Mouse (Mus musculus): Measurements from ENCODE around the gene Trex2.
A peak's percentile ranks its signal among the peaks of the same experiment; 100 is the strongest.

Trex2 gene

DNA sequence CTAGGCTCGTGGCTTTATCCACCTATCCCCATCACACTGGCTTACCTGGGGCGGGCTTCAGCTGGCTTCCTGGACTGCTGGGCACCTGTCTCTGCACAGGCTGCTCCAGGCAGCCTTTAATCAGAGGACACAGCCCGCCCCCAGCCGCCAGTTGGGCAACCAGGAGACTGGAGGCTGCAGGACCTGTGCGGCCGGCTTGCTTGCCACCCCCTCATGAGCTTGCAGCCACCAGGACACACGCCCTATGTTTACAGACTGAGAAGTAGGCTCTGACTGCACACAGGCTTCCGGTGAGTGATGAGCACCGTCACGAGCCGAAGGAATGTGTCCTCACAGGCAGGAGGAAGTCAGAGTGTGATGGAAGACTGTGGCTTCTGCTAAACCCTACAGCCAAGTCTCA, at the start of gene Trex2:
Gene Trex2 (minus strand): TSS at position 93 of the 400 bp plus-strand sequence.
- no peak for DNase-seq

DNA sequence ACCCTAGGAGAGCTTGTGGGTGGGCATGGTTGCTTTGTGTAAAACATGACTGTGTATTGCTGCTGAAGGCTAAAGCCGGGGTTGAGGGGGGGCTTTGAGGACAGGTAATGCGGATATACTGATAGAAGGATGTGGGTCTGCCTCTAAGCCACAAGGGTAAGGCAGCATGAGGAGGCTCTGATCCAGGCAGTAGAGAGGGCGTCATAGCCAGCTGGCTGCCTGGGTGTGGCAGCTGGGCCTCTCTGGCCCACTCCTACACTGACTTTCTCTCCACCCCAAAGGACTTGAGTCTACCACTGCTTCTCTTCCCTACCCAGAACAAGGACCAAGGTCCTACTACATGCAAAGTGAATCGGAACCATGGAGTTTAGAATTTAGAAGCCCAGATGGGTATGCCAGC, 49.7 kb upstream of the Trex2 start:
- DNase-seq, result no peak

DNA sequence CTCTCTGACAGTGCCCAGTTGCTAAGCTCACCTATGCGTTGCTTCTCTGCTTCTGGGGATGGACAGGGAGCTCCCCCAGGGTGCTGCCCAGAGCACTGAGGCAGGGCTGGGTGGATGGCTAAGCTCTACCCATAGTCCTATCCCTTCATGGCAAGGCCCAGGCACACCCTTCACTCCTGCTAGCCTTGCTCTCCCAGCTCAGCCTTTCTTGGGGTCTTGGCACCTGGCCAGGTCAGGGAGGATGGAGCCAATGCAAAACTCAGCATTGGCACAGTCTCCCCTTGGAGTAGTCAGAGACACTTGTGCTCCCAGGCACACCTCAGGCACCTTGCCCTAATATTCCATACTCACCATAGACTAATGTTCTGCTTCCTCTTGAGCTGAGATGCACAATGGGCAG, 48.9 kb upstream of the Trex2 start:
- no peak for DNase-seq

DNA sequence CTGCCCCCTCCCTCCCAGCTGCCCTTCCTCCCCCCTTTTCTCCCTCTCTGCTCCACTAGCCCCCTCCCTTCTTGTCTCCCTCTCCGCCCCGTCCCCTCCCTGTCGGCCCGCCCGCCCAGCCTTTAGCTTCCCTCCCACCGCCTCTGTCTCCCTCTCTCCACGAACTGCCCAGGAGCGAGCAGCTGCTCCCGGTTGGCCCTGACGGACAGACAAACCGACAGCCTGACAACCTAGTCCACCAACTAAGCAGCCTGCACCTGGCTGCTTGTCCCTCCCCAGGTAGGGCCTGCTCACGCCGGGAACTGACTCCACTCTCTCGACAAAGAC, 48.3 kb upstream of the Trex2 start, which contains the start of gene Bgn:
Gene Bgn (plus strand): TSS at position 119 of the 327 bp plus-strand sequence.
- DNase-seq, result no peak

DNA sequence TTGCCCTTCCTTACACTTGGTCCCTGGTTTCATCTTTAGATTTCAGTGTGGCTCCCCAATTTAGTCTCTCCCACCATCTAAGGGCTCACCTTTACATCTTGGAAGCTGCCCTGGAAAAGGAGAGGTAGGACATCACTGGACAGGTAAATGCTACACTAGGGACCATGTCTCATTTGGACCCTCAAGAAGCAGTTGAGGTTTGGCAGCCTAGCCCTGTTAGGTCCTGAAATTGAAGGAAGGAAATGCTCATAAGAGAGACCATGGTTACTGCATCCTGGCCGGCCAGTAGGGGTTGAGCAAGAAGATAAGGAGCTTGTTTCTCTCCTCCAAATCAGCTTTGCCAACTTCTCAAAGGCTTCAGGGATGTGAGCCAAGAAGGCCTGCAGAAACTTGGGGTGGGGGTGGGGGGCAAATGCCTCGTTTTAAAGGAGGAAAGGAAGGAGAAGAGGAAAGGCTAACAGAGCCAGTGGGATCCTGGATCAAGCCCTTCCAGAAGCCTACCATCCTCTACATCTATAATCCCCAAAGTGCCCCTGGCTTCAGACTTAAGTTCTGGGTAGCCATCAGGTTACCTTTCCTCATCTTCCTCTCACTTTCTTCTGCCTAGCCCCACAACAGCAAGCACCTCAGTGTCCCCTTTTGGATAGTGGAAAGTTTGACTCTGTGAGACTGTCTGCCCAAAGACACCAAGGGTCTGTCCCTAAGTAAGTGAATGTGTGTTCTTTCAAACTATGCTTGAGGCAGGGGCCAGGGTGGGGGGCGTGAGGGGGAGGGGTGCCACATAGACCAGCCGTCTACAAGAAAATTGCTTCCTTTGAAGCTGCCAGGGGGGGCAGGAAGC, 47.7 kb upstream of the Trex2 start:
- DNase-seq, result no peak

DNA sequence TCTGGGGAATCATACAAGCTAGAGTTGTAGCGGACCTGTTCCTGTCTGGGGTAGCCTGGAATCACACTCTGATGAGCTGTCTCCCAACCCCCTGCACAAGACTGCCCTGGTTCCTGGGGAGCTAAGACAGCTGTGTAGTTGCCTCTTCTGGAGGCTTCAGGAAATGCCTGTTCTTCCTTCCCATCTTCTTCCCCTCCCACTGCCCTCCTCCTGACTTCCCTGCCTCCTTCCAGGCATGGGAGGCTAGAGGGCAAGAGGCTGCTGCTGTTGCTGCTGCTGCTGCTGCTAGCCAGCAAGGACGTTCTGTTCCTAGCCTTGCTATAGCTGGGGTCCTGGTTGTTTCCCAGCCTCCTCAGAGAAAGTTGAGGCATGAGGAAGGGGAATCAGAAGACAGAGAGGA, 45.2 kb upstream of the Trex2 start:
- no peak for DNase-seq

DNA sequence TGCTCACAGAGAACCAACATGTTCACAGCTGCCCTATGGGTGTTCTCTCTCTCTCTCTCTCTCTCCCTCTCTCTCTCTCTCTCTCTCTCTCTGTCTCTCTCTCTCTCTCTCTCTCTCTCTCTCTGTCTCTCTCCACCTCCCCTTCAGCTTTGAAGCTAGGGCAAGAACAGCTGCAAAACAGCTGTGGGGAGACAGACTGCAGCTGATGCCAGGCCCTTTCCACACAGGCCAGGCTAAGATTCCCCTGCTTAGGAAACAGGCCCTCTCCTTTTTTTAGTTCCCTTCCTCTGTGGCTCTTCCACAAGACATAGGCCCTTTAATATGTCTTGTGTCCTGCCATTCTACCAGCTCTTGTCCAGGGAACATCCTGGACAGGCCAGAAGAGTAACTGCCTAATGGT, 44.5 kb upstream of the Trex2 start:
- no peak for DNase-seq

DNA sequence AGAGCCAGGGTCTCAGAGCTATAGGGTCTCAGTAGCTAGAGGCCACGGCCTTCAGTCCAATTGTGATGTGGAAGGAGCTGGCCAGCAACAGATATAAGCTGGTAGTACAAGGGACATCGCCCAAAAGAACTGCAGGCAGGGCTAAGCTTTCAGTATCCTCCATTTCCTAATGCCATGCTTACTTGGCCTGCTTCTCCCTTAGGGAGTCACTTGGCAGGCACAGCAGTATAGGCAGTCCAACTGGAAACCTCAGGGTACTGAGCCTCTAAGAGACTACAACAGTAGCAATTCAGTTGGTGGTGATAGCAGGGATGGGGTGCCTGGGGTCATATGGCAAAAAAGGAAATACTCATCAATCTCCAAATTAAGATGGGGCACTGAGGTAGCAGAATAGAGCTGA, 42.4 kb upstream of the Trex2 start:
- DNase-seq, result no peak

DNA sequence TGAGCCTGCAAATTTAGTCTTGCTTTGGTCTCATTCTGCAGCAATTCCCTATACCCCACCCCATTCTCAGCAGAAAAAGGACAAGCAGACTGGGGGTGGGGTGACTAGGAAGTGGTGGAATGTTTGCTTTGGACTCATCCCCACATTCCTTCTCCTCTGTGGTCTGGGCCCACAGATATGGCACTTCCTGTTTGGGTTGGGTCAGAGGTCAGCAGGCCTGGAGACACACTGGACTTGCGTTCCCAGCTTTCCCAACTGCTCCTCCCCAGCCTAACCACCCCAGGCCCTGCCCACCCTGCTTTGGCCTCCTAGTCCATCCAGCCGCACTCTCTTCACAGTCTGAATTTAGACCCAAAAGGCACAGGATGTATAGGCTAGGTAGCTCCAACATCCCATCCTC, 41.5 kb upstream of the Trex2 start:
- no peak for DNase-seq

DNA sequence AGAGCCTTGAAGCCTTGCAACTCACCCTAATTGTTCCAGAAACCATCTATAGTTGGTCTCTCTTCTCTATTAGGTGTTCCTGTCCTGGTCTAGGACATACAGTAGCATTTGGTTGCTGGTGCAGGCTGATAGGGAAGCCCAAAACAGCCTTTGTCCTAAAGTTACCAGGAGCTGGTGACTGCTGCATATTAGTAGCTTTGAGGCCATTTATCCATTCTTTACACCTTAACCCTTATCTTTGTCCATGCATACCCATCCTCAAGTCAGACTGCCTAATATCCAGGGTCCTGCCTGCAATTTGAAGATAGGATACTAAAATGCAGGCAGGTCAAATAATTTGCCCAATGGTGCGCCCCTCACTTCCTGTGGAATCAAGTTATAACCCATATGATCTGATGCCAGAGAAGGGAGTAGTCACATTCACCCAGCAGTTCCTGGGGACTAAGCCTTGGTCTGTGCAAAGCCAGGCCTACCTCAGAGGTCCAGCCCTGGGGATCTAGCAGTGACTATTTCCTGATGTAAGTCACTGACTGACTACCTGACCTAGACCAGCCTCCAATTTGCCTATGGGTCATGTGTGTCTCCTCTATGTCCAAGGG, 40.6 kb upstream of the Trex2 start:
- no peak for DNase-seq

DNA sequence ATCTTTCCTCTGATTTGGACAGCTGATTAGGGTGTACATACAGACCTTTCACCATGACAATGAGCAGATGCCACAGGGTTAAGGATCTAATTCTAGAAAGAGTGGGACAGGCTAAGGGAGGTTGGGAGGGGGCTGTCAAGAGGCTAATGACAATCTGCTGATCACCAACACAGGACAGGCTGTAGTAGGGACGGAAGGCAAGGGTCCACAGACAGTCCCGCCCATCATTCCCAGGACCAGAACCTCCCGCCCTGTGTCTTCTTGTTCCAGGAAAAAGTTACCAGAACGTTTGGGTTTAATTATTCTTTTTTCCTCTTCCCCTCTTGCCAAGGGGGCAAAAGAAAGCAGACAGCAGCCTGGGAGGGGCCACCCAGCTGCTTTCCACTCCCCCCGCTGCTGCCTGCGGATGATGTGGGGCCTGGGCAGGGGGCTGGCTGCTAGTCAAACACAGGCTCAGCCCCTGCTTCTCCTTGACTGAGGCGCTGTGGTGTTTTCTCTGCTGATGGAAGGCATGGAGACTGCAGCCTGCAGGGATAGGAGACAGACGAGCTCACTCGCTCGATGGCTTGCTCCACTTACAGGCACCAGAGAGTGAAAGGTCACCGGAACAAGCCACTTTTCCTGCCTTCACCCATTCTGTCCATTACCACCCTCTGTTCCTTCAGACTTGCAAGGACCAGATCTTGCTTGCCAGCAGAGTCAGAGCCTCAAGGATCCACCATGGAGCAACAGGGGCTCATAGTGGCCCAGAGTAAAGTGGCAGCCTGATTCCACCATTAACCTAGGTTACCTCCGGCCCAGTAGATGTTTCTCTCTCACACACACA, 39.4 kb upstream of the Trex2 start:
- DNase-seq, result no peak

DNA sequence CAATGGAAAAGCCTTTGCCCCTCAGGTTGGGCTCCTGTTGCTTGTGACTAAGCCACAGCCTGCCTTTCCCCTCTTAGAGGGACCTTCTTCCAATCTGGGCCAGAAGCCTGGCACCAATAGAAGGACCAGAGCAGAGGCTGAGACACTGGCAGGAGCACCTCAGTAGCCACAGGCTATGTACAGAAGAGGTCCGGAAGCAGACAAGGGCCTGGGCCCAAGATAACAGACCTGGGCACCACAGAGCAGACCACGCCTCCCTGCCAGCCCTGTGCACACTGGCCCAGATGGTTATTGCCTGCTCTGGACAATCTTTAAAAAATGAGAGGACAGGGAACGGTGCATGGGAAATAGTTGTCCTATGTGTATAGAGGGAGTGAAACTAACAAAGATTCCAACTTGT, 36.6 kb upstream of the Trex2 start:
- DNase-seq, result no peak

DNA sequence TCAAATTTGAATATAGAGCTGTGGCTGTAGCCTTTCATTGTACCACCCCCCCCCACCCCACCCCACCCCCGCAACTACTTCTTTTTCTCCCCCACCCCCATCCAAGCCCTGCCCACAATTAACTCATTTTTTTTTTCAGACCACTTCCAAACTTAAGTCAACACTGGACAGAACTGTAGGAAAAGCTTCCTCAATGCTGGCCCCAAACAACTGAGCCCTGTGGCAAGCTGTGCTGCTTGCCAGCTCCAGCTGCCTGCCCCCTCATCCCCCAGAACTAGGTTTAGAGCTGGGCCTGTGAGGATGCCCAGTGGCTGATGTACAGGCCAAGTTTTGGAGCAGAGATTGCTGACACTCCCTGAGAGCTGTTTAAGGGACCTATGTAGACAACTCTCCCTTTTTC, 33.6 kb upstream of the Trex2 start:
- DNase-seq, result no peak

DNA sequence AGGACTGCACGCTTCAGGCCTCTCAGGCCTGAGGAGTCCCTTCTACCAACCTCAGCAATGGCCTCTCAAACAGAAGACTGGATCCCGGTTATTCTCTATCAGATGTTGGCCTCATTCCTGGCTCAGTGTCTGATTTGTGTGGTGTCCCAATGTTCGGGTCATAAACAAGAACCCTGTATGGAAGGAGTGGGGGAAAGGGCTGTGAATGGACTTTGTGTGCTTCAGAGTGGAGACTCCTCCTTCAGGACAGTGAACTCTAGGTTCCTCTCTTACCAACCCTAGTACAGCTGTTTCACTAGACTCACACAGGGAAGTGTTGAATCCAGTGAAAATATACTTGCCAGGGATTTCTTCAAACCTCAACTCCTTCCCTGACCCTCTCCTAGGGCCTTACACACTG, 33.2 kb upstream of the Trex2 start:
- DNase-seq, result no peak

DNA sequence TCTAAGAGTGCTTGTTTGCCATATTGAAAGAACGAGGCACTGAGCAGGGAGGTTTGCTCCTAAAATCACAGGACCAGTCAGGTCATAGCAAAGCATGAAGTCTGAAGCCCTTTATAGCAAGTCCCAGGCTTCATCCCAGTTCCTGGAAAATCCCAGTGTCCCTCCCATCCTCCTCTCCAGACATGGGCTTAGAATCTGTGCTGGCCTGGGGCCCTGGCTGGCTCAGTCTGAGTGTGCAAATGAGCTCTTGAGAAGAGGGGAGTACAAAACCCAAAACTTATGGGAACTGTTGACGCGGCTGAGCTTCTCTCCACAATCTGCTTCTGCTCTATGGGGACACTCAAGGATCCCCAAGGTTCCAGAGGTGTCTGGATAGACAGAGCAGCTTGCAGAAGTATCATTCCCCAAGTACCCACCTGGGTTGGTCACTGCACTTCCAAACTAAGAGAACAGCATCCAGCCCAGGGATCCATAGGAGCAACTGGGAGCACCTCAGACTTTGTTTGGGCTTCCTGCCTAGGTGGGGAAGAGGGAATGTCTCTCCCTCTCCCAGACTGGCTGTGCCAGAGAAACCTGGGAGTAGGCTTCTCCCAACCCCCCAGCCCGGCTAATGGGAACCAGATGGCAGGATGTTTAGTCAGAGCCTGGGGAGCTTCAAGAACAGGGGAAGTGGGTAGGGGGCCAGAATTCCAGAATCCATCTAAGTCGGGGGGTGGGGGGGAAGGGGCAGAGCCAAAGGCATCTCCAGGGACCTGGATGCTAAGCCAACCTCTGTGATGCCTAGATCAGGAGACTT, 32.5 kb upstream of the Trex2 start:
- no peak for DNase-seq

DNA sequence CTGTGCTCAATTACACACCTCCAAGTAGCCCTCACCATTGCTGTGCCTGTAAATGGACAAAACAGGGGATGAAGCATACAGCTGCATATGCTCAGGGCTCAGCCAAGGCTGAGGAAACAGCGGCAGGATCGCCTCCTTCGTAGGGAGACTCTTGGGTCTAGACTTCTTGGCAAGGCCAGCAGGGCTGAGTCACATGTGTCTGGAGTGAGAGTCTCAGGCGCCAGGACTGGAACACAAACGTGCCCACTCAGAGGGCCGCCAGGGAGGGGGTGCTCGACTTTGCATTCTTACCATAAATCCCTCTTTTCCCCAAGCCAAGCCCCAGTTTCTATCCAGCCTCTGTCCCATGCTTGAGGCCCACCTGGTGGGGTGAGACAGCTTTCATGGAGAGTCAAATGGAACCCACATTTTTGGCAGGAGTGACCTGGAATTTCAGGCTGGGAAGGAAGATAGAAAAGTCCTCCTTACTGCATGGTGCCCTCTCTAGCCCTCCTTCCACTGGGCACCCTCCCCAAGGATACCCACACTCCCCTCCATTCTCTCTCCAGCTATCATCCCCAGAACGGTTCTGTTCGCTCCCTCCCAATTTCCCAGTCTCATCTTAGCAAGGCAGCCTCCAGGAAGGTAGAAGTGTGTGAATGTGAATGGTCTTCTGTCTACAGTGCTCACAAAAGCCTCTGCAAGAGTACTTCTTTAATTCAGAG, 30.5 kb upstream of the Trex2 start:
- no peak for DNase-seq

DNA sequence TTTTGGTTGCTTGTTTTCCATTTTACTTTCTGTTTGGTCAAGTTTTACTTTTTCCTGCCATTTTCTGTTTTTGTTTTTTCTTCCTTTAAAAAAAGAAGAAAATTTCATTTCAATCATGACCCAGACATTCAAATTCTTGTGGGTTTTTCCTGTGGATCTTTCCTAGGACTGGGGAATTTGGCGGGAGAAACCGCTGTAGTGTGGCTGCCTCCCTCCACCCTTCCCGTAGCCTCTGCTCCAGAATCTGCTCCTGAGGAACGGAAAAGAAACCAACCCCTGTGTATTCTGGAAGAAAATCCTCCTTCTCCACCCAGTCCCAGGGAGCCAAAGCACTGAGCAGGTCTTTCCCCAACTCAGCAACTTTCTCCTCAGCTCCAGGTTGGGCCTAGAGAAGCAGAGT, 25.6 kb upstream of the Trex2 start:
- DNase-seq, result no peak

DNA sequence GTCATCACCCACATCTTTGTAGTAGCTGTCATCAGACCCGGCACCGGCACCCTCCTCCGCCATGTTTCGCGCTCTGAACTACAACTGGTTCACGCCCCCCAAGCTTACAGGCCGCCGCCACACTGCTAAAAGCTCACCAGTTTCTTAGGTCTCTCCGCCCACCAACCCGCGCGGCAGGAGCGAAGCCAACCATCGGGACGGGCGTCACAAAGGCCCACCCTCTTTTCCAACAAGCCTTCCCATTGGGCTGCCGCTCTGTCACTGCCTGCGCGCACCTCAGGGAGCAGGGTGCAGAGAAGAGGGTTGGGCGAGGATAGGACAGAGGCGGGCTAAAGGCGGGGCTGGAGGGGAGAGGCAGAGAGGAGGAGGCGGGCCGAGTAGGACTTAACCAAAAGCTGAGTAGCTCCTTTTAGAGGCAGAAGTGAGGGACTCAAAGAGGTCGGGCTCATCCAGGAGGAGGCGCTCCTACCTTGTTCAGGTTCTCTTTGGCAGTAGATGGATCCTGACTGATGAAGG, 23.8 kb upstream of the Trex2 start, which contains the start of gene Haus7:
Gene Haus7 (minus strand): TSS at position 168 of the 516 bp plus-strand sequence.
- DNase-seq, result peak; percentile 86 to 91

DNA sequence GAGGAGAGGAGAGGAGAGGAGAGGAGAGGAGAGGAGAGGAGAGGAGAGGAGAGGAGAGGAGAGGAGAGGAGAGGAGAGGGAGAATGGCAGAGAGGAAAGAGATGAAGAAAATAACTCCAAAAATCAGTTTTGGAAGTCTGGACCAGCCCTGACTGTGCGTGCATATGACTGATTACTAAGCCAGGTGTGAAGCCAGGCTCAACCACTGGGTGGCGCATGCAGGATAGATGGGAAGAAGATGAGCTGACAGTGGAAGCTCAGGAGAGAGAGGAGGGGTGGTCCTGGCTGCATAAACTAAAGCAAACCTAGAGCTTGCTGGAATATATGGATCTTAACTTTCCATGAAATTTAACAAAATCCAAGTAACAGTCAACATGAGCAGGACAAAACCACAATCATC, 16.8 kb upstream of the Trex2 start:
- DNase-seq, result peak; percentile 69

DNA sequence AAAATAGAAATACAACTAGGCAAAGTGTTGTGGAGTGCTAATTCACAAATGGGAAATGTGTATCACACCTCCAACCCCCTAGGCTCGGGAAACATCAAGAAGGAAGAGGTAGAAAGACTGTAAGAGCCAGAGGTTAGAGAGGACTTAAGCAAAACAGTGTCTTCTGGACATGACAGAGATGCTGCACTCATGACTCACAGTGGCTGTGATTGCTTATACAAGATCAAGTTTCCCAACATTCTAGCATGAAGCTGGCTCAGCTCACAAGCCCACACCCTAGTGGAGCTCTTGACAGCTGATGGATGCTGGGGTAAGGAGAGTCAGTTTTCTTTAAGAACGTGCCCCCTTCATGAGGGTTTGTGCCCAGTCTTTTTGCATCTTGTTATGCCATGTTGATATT, 6.3 kb upstream of the Trex2 start:
- no peak for DNase-seq

DNA sequence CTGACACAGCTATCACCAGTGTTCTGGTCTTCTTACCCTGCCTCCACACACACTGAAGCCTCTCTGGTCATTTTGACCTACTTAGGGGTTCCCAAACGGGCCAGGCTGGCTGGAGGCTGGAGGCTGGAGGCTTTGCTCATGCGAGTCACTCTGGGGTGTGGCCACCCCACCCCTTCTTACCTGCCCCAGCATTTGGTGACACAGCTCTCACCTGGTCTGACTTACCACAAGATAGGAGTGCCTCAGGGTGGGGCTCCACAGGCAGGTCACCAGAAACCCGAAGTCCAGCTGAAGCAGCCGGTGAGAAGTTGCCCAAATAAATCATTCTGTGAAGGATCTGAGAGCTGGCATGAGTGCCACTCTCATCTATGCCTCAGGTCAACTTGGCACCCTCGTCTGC, 2.3 kb downstream of the Trex2 start:
- DNase-seq, result no peak

DNA sequence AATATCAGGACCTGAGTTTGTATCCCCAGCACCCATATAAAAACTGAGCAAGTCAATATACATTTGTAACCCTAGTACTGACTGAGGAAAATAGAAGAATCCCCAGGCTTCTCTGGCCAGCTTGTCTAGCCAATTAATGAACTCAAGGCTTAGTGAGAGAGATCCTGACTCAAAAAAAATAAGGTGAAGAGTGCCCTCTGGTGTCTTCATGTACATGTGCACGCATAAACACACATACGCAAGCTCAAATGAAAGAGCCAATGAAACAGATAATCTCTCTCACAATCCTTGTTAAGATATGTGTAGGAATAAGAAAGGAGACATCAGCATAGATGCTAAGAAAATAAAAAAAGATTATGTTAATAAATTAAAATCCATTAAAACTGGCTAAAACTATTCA, 5.1 kb downstream of the Trex2 start:
- DNase-seq, result no peak
